Mouse (Mus musculus) G1E (cell line): ENCODE measurements at regions not wholly inside any gene's neighbourhood (a gene's known extent, or its start where the extent isn't known, plus 50 kb on each side); places are given as distances from the start of the nearest gene placed in this dataset.

Experiments used
- CTCF ChIP-seq: IDR thresholded peaks from 2 replicates; pipeline ENCODE4 v1.5.1; 2012; ENCODE audit warnings: low read depth, low read length, inconsistent platforms, mixed read lengths
- GATA1 ChIP-seq: IDR thresholded peaks from 2 replicates; pipeline ENCODE4 v1.6.1; 2012; ENCODE audit warnings: borderline replicate concordance, low read length, inconsistent platforms, mixed read lengths
- GATA2 ChIP-seq: IDR thresholded peaks from 2 replicates; pipeline ENCODE4 v1.6.1; 2012; ENCODE audit warnings: low read depth, low read length, inconsistent platforms, borderline replicate concordance
- TAL1 ChIP-seq: conservative IDR thresholded peaks from 2 replicates; pipeline ENCODE4 v1.6.1; 2012; ENCODE audit warnings: low read depth, low read length, inconsistent platforms, mixed read lengths

GRCm38 (mm10) chr6:31217641-31218138, 180.8 kb upstream of the Mkln1 start:
- TF ChIP-seq GATA2 = no peak
- no peak for TF ChIP-seq GATA1
- no peak for TF ChIP-seq TAL1
- TF ChIP-seq CTCF = no peak
